Mouse (Mus musculus) CD8-positive naive resting alpha-beta T cell, adult 2 months (primary cell): ENCODE measurements around the gene Acoxl.

Experiments
- DNase-seq, 2 experiments: peaks; one replicate each; pipeline ENCODE4 v3.0.0; 2022; ENCODE audit warnings: low read depth in 2 of 2, low spot score in 2 of 2

Gene Acoxl

DNA sequence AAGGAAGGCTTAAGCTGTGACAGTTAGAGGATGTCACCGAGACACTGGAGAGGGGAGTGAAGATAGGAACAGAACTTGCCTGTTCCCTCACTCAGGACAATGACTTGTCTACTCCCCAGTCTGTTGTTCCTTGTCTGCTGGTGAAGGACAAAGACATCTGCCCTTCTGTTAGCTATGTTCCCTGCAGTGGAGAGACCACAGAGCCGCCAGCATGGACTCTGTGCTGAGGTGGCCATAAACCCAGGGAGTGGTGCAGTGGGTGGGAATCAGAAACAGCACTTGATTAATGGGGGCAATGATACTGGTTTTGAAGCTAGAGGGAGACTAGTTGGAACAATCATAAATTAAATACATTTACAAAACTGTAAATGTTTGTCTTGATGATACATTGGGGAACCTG, 191.3 kb downstream of the Acoxl start:
- DNase-seq: no peak

GRCm38 (mm10) chr2:128032111-128032510, 193.4 kb downstream of the Acoxl start:
- no peak for DNase-seq

DNA sequence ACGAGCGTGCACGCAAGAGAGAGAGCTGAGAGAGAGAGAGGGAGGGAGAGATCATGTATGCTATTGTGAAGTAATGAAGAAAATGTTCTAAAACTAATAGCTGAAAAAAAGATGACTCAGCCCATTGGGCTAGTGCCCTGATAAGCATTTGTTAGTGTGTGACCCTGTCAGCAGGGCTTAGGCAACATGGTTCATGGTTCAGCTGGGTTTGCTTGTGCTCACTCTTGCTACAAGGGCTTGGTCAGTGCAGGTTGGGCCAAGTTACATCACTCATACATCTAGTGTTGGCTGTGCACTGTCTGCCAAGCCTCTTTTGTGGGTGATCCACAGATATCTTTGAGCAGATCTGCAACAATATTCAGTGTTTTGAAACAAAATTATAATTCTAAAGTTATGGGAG, 194.8 kb downstream of the Acoxl start:
- DNase-seq: no peak

DNA sequence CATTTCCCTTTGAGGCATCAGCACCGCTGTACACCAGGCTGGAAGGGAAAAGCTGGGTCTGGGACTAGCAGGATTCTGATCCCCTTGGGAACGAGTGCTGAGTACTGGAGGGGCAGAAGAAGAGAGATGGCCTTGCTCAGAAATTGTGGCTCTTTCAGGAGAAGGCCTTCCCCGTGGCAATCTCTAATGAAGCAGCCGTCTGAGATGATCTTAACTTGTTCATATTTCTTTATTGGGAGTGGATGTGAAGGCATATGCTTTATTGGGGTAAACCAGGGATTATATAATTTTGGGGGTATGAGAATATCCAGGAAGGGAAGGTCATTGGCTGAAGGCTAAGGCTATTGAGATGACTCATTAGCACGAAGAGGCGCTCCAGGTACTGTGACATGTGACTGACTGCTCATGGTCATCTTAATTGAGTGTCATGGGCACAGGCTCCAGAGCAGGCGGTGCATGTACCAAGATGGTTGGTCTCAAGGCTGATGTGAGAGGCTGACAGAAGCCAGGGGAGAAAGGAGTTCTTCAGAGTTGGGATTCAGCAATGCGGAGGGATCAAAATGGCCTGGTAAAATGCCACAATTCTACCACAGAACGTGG, 195.5 kb downstream of the Acoxl start:
- no peak for DNase-seq

DNA sequence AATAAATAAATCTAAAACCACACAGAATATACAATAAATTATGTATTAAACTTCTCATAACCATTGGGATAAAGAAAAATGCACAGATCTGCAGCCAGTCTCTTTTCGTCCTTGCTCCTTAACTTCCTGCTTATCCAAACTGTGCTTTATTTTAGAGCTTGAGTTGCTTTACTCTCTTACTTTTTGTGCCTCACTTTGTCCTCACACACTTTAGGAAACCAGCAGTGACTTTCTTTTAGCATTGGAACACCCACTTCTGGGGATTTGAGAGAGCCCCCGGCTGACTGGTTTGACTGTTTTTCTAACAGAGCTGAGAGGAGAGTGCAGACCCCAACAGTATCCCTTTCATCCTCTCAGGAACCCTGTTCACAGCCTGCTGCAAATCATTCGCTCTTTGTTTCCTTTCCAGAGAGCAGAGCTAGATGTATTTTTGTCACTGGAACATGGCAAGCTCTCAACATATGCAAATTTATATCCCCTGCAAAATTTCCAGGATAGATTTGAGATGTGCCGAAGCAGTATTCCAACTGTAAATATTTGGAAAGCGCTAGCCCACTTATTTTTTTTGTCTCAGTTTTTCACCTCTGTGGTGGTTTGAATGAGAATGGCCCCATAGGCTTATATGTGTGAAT, 199.7 kb downstream of the Acoxl start:
- no peak for DNase-seq

DNA sequence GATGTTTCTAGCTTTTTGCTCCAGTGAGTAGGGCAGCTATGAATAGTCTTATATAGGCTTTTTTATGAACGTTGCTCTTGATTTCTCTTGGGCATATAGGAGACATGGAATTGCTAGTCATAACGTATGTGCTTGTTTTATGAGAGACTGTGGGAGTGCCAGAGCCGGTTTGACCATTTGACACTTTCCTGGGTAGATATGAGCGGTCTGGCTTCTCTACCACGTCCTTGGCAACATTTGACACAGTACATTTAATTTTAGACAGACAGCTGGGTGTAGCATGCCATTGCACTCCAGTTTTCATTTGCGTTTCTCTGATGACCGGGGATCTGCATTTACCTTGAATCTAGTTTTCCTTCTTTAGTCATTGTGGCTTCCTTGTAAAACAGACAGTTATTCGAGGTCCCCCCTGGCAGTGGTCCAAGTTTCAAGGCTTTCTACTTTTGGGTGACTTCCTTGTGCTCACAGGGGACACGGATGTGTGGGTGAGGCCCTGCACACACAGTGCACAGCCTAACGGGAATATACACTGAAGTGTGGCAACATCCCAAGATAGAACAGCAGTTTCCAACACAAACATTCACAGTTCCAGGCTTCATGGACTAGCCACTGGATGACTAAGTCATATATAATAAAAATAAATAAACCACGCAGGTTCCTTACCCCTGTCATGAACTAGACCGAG, 202.5 kb downstream of the Acoxl start:
- peak; percentile 28 to 56 for DNase-seq

DNA sequence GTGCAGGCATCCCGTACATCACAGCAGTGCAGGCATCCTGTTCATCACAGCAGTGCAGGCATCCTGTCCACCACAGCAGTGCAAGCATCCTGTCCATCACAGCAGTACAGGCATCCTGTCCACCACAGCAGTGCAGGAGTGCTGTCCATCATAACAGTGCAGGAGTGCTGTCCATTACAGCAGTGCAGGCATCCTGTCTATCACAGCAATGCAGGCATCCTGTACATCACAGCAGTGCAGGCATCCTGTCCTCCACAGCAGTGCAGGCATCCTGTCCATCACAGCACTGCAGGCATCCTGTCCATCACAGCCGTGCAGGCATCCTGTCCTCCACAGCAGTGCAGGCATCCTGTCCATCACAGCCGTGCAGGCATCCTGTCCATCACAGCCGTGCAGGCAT, 207.8 kb downstream of the Acoxl start:
- DNase-seq: no peak

DNA sequence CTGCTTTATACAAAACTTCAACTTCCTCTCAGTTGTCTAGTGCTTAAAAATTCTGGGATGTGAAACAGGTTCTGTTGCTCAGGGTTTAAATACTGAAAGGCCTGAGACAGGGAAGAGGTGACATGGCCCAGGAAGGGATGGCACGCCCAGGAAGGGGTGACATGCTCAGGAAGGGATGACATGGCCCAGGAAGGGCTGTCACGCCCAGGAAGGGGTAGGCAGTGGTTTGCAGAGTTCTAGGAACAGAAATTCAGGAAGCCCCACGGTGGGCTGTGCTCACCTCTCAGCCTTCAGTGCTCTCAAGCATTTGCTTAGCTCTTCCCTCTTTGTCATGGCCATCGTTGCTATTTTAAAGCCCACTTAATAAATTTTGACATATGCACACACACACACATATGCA, 216.2 kb downstream of the Acoxl start:
- no peak for DNase-seq

DNA sequence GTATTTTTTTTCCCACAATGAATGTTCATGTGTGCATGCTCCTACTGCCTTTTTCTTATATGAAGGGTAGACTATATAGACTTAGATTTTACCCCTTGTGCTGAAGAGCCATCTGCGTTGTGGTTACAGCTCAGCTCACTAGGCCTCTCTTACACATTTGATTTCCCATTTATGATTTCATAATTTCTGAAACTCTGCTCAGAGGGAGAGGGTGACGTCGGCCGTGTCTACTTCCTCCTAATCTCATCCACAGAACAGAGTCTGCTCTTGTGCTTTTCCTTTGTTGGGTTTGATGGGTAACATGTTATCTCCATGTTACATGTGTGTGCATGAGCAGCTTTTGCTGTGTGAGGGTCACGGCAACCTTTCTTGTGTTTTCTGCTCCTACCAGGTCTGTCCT, 219.2 kb downstream of the Acoxl start:
- DNase-seq: no peak

- DNase-seq: no peak
Measured at GRCm38 (mm10) chr2:128058627-128059026, 220.0 kb downstream of the Acoxl start.

DNA sequence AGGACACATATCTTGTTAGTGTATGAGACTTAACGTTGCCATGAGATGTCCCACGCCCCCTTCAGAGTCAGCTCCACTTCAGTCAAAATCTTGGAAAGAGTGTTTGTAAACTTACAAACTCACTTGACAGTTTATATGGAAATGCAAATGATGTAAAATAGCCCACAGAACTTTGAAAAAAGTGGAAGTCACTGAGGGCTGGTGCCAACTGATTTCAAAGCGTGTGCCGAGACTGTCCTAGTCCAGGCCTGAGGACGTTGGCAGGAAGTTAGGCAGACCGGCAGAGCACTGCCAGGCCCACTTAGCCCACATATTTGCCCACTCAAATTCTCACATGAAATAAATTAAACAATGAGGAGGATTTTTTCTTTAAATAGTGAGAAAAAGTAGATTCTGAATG, 221.5 kb downstream of the Acoxl start:
- DNase-seq: no peak

- peak in 1 of 2 experiments; percentile 28 for DNase-seq
Measured at GRCm38 (mm10) chr2:128060680-128061287, 222.1 kb downstream of the Acoxl start.

GRCm38 (mm10) chr2:128061491-128061890, 222.8 kb downstream of the Acoxl start:
- DNase-seq: no peak

GRCm38 (mm10) chr2:128062756-128063155, 224.1 kb downstream of the Acoxl start:
- DNase-seq: no peak

- DNase-seq: no peak
Measured at GRCm38 (mm10) chr2:128065013-128065412, 226.3 kb downstream of the Acoxl start.

GRCm38 (mm10) chr2:128065576-128065975, 226.9 kb downstream of the Acoxl start:
- DNase-seq: no peak

GRCm38 (mm10) chr2:128067162-128067561, 228.5 kb downstream of the Acoxl start:
- no peak for DNase-seq

GRCm38 (mm10) chr2:128067596-128067995, 228.9 kb downstream of the Acoxl start:
- DNase-seq: no peak

- no peak for DNase-seq
Measured at GRCm38 (mm10) chr2:128068176-128068575, 229.5 kb downstream of the Acoxl start.

- no peak for DNase-seq
Measured at GRCm38 (mm10) chr2:128069025-128069424, 230.3 kb downstream of the Acoxl start.

DNA sequence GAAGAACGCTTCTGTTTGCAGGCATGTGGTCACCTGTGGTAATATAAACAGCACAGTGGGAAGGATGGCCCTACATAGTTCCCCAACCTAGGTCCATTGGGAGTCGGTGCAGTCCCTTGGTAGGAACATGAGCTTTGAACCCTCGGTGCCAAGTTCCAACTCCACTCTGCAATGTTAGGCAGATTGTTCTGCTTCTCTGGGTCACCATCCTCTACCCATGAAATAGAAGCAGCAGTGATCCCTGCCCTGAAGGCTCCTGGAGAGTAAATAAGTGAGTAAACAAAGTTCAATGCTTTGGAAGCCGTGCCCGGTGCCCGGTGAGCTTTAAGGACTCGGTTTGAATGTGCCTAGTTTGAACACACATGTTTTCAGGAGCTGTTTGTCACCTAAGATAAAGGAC, 233.1 kb downstream of the Acoxl start:
- DNase-seq: no peak

GRCm38 (mm10) chr2:128072944-128073343, 234.3 kb downstream of the Acoxl start:
- DNase-seq: no peak
